Mouse (Mus musculus) midbrain, embryonic 16.5 days (tissue): ENCODE results near the gene Tmem184b. TPM values are rescaled to one million over a fixed set of nuclear protein-coding genes. Genes with fewer than 3 reads are reported as not detected.

Experiments used
- ATAC-seq: fragments of 200-750 bp; cut with Nextera tagmentation; 2 replicates; pipeline ENCODE4 v1.8.0; 2017; ENCODE audit warnings: moderate TSS enrichment
- H3K27ac ChIP-seq: fragments of 300-500 bp; sonication (generic); 2 replicates; pipeline ENCODE4 v1.5.1; 2014; ENCODE audit warnings: mild to moderate bottlenecking, low read length, mixed read lengths
- H3K27me3 ChIP-seq: fragments of 300-500 bp; sonication (generic); 2 replicates; pipeline ENCODE4 v1.6.1; 2014; ENCODE audit warnings: low read depth, low read length, mixed read lengths; ENCODE audit not compliant: control insufficient read depth, insufficient read depth
- H3K36me3 ChIP-seq: fragments of 300-500 bp; sonication (generic); 2 replicates; pipeline ENCODE4 v1.6.1; 2014; ENCODE audit warnings: mild to moderate bottlenecking, low read length, moderate library complexity, mixed read lengths; ENCODE audit not compliant: control insufficient read depth, insufficient read depth
- H3K4me1 ChIP-seq: fragments of 300-500 bp; sonication (generic); 2 replicates; pipeline ENCODE4 v1.6.1; 2014; ENCODE audit warnings: mild to moderate bottlenecking, low read length, mixed read lengths; ENCODE audit not compliant: control insufficient read depth, insufficient read depth
- H3K4me2 ChIP-seq: fragments of 300-500 bp; sonication (generic); 2 replicates; pipeline ENCODE4 v1.6.1; 2014; ENCODE audit warnings: mild to moderate bottlenecking, low read length, mixed read lengths
- H3K4me3 ChIP-seq: fragments of 300-500 bp; sonication (generic); 2 replicates; pipeline ENCODE4 v1.5.1; 2014; ENCODE audit warnings: low read depth, mild to moderate bottlenecking, low read length, moderate library complexity, mixed read lengths
- H3K9ac ChIP-seq: fragments of 300-500 bp; sonication (generic); 2 replicates; pipeline ENCODE4 v1.6.1; 2014; ENCODE audit warnings: low read depth, low read length, mixed read lengths
- H3K9me3 ChIP-seq: fragments of 300-500 bp; sonication (generic); replicated peaks from 2 replicates; pipeline ENCODE4 v1.6.1; 2014; ENCODE audit warnings: mild to moderate bottlenecking, low read length, mixed read lengths; ENCODE audit not compliant: control insufficient read depth, poor library complexity, severe bottlenecking
- WGBS: fragments of 180-500 bp; shearing (Covaris S2); extraction: QIAGEN DNeasy Blood & Tissue Kit; methylation state at CpG from one replicate; pipeline ENCODE4 v1.1.7; 2014; 5-methylcytosine and 5-hydroxymethylcytosine counted together
- polyA plus RNA-seq: library from polyadenylated mRNA; unstranded; fragments of >200 nt; fragmentation: Nextera tagmentation; extraction: Ambion mirVana; gene quantifications from 2 replicates; pipeline ENCODE4 v1.2.1, GENCODE M21; 2015

Tmem184b gene
- polyA plus RNA-seq, 1 experiment from 2014 or later: 42.5 TPM

DNA sequence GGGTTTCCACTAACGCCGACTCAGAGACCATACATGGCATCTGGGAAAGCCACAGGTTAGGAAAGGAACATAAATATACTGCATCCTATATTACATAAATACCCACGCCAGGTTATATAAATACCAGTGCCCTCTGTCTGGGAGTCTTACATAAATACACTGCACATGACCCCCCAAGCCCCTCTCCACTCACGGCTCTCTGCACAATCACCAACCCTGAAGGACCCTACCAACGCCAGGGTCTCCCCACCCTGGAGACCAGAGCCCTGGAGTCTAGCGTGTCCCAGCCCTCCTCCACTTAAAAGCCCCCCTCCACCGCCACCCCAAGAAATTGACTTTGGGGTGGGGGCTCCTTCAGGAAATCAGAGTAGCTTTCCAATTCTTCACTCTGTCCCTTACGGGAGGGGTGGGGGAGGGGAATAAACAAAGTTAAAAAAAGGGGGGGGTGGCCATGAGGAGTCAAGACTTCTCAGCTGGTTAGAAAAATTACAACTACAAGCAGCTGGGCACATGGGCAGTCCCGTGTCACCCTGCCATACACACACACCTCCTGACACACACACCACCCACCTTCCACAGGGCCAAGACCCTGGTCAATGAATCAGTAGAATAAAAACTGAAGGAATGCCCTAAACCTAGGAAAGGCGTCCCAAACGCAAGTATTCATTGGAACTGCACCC lies 37.4 kb upstream of the Tmem184b start:
- Histone ChIP-seq H3K9me3 (no peaks in the 10 kb centered on the region), H3K36me3 (peaks cover 4% of the 10 kb centered on the region; the same call in 1 of the 2 replicates), H3K9ac (peak overlapping the region; percentile 97), H3K4me3 (peak overlapping the region; percentile 66), H3K27ac (peak overlapping the region; percentile 97), H3K4me1 (peaks cover 57% of the 10 kb centered on the region), H3K27me3 (no peaks in the 10 kb centered on the region), H3K4me2 (peak overlapping the region; percentile 99)
- WGBS: 13% methylated on average over 11 of the region's 11 CpGs
- ATAC-seq: peak; percentile 20; the same call in 1 of the 2 replicates

DNA sequence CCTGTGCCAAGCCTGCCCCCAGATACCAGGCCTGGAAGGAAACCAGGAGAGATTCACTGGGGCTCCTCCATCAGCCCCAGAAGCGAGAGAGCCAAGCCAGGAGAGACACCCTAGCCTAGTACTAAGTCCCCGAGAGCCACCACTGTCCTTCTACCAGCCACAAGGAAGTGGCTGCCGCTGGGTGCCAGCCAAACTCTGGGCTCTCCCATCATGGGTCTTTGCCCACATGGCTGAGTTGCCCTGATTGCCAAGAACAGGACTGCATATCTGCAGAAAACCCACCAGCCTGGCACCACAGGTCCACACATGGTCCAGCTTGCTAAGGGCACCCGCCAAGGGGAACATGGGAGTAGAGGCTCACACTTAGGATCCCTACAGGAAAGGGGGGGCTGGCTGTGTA lies 36.9 kb upstream of the Tmem184b start:
- H3K9me3 ChIP-seq: no peaks in the 10 kb centered on the region
- peak overlapping the region; percentile 97 for H3K9ac ChIP-seq
- H3K4me1 ChIP-seq: peaks cover 62% of the 10 kb centered on the region
- peak overlapping the region; percentile 66 for H3K4me3 ChIP-seq
- no peak overlapping the region; the same call in 1 of the 2 replicates for H3K27ac ChIP-seq
- H3K4me2 ChIP-seq: peak overlapping the region; percentile 99
- ATAC-seq: no peak
- WGBS: 55% methylated on average over 4 of the region's 4 CpGs
- H3K27me3 ChIP-seq: no peaks in the 10 kb centered on the region
- peaks cover 10% of the 10 kb centered on the region; the same call in 1 of the 2 replicates for H3K36me3 ChIP-seq

DNA sequence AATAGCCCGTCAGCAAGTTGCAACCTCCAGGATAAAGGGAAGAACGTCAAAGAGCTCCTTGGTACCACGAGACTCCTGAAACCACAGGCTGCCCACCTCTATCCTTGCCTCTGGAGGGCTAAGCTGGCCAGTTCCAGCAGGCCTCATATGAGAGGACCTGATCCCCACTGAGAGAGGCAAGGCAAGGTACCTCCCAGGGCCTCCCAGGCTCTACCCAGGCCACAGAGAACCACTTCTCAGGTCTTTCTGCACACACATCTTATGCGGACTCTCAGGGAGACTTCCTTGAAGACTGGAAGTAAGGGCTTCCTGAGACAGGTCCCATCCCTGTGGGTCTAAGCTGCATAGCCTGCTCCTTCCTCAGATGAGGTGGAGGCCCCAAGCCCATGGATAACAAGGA lies 36.0 kb upstream of the Tmem184b start:
- no peak overlapping the region for H3K9ac ChIP-seq
- H3K4me2 ChIP-seq: peak overlapping the region; percentile 99
- H3K9me3 ChIP-seq: no peaks in the 10 kb centered on the region
- no peak overlapping the region for H3K27ac ChIP-seq
- H3K36me3 ChIP-seq: peaks cover 11% of the 10 kb centered on the region; the same call in 1 of the 2 replicates
- peak overlapping the region; percentile 66; the same call in 1 of the 2 replicates for H3K4me3 ChIP-seq
- no peak for ATAC-seq
- H3K4me1 ChIP-seq: peaks cover 66% of the 10 kb centered on the region
- no peaks in the 10 kb centered on the region for H3K27me3 ChIP-seq
- 78% methylated on average over 4 of the region's 4 CpGs for WGBS

DNA sequence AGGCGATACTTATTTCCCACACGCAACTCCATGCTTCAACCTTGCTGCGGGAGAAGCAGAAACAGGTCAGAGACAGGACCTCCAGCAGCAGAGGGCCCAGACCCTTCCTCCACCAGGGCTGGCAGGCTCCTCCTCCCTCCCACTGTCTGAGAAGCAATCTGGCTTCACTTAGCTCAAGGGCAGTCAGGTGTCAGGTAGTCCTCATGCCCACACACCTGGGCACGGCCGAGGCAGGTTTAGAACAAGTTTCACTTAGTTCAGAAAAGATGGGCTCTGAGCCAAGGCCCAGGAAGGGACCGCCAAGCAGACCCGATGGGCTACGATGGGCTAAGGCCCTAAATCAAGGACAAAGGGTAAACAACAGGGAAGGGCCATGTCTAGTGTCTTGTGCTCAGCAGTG lies 35.4 kb upstream of the Tmem184b start:
- Histone ChIP-seq H3K9ac (peak overlapping the region; percentile 18; the same call in 1 of the 2 replicates), H3K27ac (no peak overlapping the region), H3K4me1 (peaks cover 66% of the 10 kb centered on the region), H3K9me3 (no peaks in the 10 kb centered on the region), H3K4me3 (no peak overlapping the region), H3K27me3 (no peaks in the 10 kb centered on the region), H3K36me3 (peaks cover 16% of the 10 kb centered on the region; the same call in 1 of the 2 replicates), H3K4me2 (peak overlapping the region; percentile 99; the same call in 1 of the 2 replicates)
- 74% methylated on average over 8 of the region's 8 CpGs for WGBS
- ATAC-seq: no peak

DNA sequence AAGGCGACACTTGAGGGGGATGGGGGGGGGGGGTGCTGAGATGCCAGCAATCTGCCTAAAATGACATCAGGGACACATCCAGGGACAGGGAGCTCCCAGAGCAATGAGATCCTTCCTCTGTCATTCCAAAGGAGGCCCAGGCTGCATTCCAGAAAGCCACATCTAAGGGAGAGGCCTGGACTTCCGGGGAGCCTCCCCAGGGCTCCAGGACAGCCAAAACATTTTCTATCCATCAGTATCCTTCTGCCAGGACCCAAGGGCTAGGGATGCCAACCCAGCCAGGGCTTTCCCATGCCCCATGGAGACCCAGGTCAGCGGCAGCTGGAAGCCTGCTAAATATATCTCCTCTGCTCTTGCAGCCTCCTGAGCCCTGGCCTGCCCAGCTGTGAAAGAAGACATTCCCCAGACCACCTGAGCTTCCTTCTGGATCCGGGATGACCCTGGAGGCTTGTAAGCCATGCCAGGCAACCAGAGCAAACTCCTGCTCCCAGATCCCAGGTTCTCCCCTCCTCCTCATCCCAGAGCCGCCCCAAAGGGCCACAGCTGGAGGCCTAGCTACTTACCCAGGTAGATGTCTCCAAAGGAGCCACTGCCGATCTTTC lies 34.9 kb upstream of the Tmem184b start:
- Histone ChIP-seq H3K36me3 (peaks cover 16% of the 10 kb centered on the region; the same call in 1 of the 2 replicates), H3K9ac (peak overlapping the region; percentile 18; the same call in 1 of the 2 replicates), H3K4me3 (no peak overlapping the region), H3K27ac (no peak overlapping the region), H3K9me3 (no peaks in the 10 kb centered on the region), H3K4me2 (peak overlapping the region; percentile 99; the same call in 1 of the 2 replicates), H3K4me1 (peaks cover 66% of the 10 kb centered on the region), H3K27me3 (no peaks in the 10 kb centered on the region)
- ATAC-seq: no peak
- 88% methylated on average over 6 of the region's 6 CpGs for WGBS

DNA sequence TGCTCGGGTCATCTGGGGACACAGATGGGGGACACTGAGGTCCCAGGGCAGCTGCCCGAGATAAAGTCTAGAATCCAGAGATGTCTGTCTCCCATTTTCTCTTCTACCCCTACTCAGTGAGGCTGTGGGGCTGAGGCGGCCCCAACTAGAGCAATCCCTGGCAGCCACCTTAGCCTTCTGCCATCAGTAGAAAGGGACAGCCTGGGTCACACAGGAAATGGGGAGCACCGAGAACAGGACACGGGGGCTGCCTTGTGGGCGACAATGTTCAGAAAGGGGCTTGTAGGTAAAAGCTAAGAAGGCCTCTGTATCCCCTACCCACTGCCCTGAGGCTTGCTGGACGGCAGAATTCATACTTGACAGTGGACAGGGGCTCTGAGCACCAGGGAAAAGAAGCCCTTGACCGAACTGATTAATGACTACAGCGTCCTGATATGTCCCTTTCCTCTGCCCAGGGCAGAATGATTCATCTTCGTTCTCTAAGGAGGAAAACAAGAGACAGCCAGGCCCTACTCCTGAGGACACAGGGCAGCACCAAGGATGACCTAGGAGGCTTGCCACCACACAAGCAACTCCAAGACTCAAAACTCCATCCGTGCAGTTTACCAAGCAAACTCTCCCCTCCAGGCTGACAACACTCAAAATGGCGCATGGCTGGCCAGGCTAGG lies 34.3 kb upstream of the Tmem184b start:
- H3K27me3 ChIP-seq: no peaks in the 10 kb centered on the region
- H3K9me3 ChIP-seq: no peaks in the 10 kb centered on the region
- no peak overlapping the region for H3K9ac ChIP-seq
- ATAC-seq: no peak
- H3K4me2 ChIP-seq: no peak overlapping the region
- no peak overlapping the region for H3K4me3 ChIP-seq
- no peak overlapping the region for H3K27ac ChIP-seq
- 90% methylated on average over 12 of the region's 12 CpGs for WGBS
- H3K36me3 ChIP-seq: peaks cover 16% of the 10 kb centered on the region; the same call in 1 of the 2 replicates
- H3K4me1 ChIP-seq: peaks cover 65% of the 10 kb centered on the region

DNA sequence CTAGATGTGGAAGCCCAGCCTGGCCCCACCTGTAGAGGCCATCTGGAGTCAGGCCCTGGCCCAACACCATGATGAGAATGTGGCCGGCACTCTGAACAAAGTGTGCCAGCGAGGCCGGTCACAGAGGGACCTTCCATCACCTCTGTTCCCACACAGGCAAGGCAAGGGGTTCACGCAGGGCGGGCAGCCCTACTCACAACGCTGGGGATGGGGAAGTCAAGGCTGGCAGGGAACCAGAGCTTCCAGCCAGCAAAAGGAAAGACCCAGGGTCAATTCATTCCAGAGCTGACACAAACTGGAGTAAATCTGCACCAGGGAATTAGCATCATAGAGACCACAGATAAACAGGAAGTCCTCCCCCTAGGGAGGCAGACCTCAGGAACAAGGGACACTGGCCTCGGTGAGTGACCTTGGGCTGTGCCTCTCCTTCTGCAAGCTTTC lies 33.1 kb upstream of the Tmem184b start:
- H3K9ac ChIP-seq: peak overlapping the region; percentile 25; the same call in 1 of the 2 replicates
- no peak overlapping the region for H3K4me3 ChIP-seq
- no peak for ATAC-seq
- peaks cover 61% of the 10 kb centered on the region for H3K4me1 ChIP-seq
- H3K9me3 ChIP-seq: no peaks in the 10 kb centered on the region
- H3K27ac ChIP-seq: 0 out of 2 replicates have a peak overlapping the region, but pooled peaks have one; percentile 17
- peaks cover 16% of the 10 kb centered on the region; the same call in 1 of the 2 replicates for H3K36me3 ChIP-seq
- 62% methylated on average over 7 of the region's 7 CpGs for WGBS
- peak overlapping the region; percentile 7; the same call in 1 of the 2 replicates for H3K4me2 ChIP-seq
- no peaks in the 10 kb centered on the region for H3K27me3 ChIP-seq

DNA sequence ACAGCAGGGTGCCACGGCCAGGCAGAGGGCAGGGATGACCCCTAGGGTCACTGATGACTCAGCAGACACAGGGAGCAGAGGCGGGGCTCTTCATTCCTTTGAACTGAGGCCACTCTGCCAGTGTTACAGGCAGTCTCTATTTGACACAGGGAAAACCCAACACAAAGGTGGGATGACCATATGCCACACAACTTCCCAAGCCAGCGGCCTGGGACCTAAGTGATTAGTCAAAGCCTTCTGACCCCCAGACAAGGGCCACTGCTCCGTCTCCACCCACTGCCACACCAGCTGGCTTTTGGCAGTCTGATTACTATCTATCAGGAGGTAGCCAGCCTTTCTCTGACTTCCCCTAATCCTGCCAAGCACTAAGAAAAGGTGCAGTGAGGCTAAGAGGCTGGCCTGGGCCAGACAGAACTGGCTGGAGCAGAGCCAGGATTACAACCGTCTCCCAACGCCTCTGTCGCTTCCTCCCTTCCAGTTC lies 31.9 kb upstream of the Tmem184b start:
- 27% methylated on average over 7 of the region's 7 CpGs for WGBS
- ATAC-seq: no peak
- Histone ChIP-seq H3K27ac (no peak overlapping the region), H3K4me2 (no peak overlapping the region), H3K27me3 (no peaks in the 10 kb centered on the region), H3K4me3 (no peak overlapping the region), H3K9ac (no peak overlapping the region), H3K4me1 (peaks cover 56% of the 10 kb centered on the region), H3K9me3 (no peaks in the 10 kb centered on the region), H3K36me3 (peaks cover 22% of the 10 kb centered on the region; the same call in 1 of the 2 replicates)
